Mouse (Mus musculus) bone marrow macrophage, adult 2 months (primary cell): ENCODE measurements around the gene Zfp691.

Experiments used
- CTCF ChIP-seq: IDR thresholded peaks from 2 replicates; pipeline ENCODE4 v1.5.1; 2012; ENCODE audit warnings: low read depth, mild to moderate bottlenecking, low read length, moderate library complexity
- POLR2A ChIP-seq: IDR thresholded peaks from 2 replicates; pipeline ENCODE4 v1.6.1; 2012; ENCODE audit warnings: mild to moderate bottlenecking, low read depth, low read length, borderline replicate concordance

- TF ChIP-seq CTCF (no peak), POLR2A (no peak)
Observed at GRCm38 (mm10) chr4:119189392-119189791, 15.4 kb upstream of the Zfp691 start.
